Mouse (Mus musculus) left cerebral cortex, adult 2 months (tissue): ENCODE measurements around the gene Nsmce4a. TPM values are rescaled to one million over a fixed set of nuclear protein-coding genes. Genes with fewer than 3 reads are reported as not detected.

Experiments
- DNase-seq, 2 experiments: peaks; one replicate each; pipeline ENCODE4 v3.0.0; 2021 to 2022; ENCODE audit warnings: low spot score in 2 of 2, mixed read lengths in 1 of 2; ENCODE audit errors: extremely low spot score in 1 of 2
- H3K27ac ChIP-seq: fragments of 200-600 bp; 2 replicates; pipeline ENCODE4 v1.8.1; 2022
- H3K4me3 ChIP-seq: fragments of 200-600 bp; 2 replicates; pipeline ENCODE4 v1.8.1; 2022
- CTCF ChIP-seq: fragments of 200-600 bp; IDR thresholded peaks from 2 replicates; pipeline ENCODE4 v1.8.1; 2022; ENCODE audit warnings: antibody characterized with exemption, mild to moderate bottlenecking, moderate library complexity
- intact Hi-C: fragments of 180-260 bp; cut with DNase I; formaldehyde crosslinking; loops from one replicate; pipeline ENCODE4 v1.15.1; 2025
- long read RNA-seq, 2 experiments: library from polyadenylated mRNA; stranded (forward); transcript quantifications; one replicate each; pipeline ENCODE4 v2.0.0; 2021; ENCODE audit warnings: borderline mapping rate in 2 of 2
- total RNA-seq, 2 experiments: library from RNA; stranded (reverse); gene quantifications; 2 replicates each; pipeline ENCODE4 v1.2.3; 2021

The Nsmce4a gene
- 10 to 100 TPM; 33.6 to 40.3 TPM for total RNA-seq
- long read RNA-seq, experiment 1, transcript Nsmce4a-202 (11 exons, 1,435 nt) = major isoform, 22 of 25 reads
- long read RNA-seq, experiment 1, partial matches to known transcripts = 1 of 25 reads
- long read RNA-seq, experiment 1, other reads (novel, unspliced or antisense) = 2 of 25 reads
- long read RNA-seq, experiment 2, transcript Nsmce4a-202 (11 exons, 1,435 nt) = major isoform, 12 of 13 reads
- long read RNA-seq, experiment 2, partial matches to known transcripts = 0 of 13 reads
- long read RNA-seq, experiment 2, other reads (novel, unspliced or antisense) = 1 of 13 reads

DNA sequence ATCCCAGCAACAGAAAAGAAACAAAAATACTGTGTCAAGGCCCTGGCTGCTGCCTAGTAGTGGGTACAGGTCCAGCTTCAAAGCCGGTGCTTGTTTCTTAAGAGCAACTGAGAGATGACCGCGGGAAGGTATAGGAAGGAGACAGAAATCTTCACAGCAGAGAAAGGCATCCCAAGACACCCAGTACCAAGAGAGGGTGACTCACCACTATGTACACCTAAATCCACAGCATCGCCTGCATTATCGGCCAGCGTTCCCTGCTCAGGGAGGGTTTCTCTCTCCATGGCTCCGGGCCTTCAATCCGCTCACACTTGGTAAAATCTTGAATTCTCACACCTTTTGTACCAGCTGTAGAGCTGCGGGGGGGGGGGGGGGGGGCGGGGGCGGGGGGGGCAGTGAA, at the start of gene Nsmce4a:
Gene Nsmce4a, minus strand, starts transcription at position 298 of the 400 bp plus-strand sequence.
- no peak for DNase-seq
- intact Hi-C loops = no loop called here
- no peak within 1 kb of the TSS for H3K27ac ChIP-seq
- no peak for TF ChIP-seq CTCF
- H3K4me3 ChIP-seq = no peak within 1 kb of the TSS

DNA sequence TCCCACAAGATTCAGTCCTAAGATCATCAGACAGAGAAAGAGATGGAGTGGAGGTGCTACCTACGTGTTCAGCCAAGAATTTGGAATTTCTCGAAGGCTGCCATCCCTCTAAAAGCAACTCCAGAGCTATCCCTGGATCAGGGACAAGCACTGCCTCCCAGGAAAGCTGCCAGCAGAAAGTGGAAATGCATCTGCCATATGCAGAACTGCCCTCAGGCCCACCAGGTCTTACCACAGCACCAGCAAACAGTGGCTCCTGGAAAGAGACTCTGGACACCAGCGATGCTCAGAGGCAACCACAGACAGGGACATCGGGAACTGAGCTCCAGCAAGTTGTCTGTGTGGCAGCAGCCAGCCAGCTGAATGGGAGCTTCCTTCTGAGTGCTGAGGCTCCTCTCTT, 49.4 kb upstream of the Nsmce4a start:
- no peak overlapping the region for H3K4me3 ChIP-seq
- no peak for DNase-seq
- no peak for TF ChIP-seq CTCF
- H3K27ac ChIP-seq = no peak overlapping the region
- intact Hi-C loops = no loop called here

DNA sequence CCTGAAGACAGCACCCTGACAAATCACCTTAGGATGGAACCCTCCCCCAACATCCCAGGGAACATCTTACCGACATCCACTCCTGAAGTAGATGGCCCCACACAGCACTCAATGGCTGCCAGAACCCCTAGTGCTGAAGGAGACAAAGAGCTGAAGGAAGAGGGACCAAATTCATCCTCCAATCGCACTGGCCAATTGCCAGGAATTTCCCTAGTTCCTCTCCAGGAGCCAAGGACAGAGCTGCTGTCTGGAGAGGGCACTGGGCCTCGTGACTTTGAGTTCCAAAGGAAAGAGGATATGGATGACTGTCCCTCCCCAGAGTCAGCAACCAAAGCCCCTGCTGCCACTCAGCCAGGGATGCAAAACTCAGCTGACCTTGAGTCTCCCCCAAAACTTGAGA, 49.0 kb upstream of the Nsmce4a start:
- DNase-seq = no peak
- intact Hi-C loops = no loop called here
- H3K27ac ChIP-seq = no peak overlapping the region
- TF ChIP-seq CTCF = no peak
- H3K4me3 ChIP-seq = no peak overlapping the region

DNA sequence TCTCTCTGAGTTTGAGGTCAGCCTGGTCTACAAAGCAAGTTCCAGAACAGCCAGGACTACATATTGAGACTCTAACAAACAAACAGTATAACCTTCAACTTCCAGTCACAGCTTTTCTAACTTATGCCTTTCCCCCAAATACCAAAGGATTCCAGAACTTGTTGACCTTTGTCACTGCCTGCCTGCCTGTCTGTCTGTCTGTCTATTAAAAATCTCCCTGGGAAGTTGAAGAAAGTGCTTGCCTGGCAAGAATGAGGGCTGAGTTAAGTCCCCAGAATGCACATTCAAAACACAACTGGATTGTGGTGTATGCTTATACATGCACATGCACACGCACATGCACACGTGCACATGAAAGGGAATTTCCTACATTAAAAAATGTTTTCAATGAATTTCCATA, 48.1 kb upstream of the Nsmce4a start:
- no peak for TF ChIP-seq CTCF
- DNase-seq = no peak
- no peak overlapping the region for H3K27ac ChIP-seq
- no peak overlapping the region for H3K4me3 ChIP-seq
- intact Hi-C loops = no loop called here

DNA sequence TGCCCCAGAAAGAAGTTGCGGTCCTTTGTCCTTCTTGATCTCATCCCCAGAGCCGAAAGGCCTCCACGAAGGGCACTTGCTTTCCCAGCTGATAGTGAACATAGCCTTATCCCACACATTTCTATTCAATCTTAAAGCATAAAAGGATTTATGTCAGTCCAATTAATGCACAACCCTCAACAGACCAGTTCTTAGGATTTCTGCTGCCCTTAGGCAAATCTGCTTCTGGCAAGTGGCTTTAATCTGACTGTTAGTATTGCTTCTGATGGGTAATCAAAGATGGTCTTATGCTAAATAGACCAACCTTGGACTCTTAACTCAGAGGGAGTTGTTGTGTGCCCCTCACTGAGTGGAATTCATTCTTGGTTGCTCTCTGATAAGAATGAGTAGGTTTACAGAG, 44.7 kb upstream of the Nsmce4a start:
- intact Hi-C loops = no loop called here
- Histone ChIP-seq H3K4me3 (no peak overlapping the region), H3K27ac (no peak overlapping the region)
- DNase-seq = no peak
- no peak for TF ChIP-seq CTCF

DNA sequence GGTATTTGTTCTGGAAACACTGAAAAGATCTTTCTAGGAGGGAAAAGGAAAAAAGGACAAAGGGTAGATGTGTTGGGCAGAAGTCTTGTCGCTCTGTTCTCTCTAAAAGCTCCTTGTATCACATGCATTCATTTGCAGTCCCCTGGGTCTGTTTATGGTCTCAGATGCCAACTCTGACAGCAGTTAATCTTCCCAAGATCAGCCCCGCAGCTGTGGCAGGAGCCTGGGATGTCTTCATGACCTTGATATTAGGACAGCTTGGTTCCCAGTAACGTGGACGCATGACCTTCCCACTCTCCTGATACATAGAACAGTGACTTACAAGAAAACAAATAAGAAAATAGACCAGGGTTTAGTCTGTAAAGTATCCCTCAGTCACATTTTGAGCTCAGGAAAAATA, 41.1 kb upstream of the Nsmce4a start:
- Histone ChIP-seq H3K27ac (no peak overlapping the region), H3K4me3 (no peak overlapping the region)
- intact Hi-C loops = no loop called here
- TF ChIP-seq CTCF = no peak
- no peak for DNase-seq

DNA sequence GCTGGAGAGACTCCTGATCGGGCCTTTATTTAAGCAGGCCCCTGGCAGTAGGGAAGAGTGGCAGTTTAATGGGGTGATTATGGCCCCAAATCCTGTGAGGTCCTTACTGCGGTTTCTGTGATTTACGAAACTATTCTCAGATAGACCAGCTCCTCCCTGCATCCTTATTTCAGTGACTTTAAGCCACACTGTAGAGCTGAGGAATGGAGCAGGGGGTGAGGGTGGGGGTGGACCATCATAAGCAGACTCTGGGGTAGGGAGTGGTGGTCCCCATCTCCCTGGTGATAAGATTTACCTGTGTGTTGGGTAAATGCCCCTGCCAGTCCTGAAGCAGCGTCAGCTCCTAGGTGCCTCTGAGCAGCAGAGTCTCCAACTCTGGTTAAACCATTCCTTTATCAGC, 34.0 kb upstream of the Nsmce4a start:
- no peak for TF ChIP-seq CTCF
- no peak for DNase-seq
- intact Hi-C loops = no loop called here
- no peak overlapping the region for H3K27ac ChIP-seq
- no peak overlapping the region for H3K4me3 ChIP-seq

DNA sequence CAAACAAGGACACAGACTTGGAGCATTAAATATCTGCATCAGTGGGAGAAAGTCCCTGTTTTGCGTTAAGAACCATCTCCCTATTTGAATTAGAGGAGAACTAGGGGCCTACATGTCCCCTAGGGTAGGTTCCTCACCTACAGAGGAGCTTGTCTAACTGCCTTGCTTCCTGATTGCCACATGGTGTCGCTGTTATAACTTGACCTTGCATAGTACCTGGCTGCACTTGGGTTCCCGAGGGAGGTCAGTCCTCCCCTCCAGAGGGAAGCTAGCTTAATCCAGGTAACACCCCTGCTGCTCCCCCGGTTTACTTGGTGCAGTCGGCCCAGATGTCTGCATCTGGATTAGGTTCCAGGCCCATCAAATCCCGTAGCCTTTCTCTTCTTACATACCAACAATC, 32.2 kb upstream of the Nsmce4a start:
- H3K27ac ChIP-seq = no peak overlapping the region
- intact Hi-C loops = loop anchor here (2.0 kb wide), 1 partner anchor 58 kb away; no protein-coding TSS in a partner anchor
- H3K4me3 ChIP-seq = no peak overlapping the region
- TF ChIP-seq CTCF = peak; percentile 63
- DNase-seq = no peak

DNA sequence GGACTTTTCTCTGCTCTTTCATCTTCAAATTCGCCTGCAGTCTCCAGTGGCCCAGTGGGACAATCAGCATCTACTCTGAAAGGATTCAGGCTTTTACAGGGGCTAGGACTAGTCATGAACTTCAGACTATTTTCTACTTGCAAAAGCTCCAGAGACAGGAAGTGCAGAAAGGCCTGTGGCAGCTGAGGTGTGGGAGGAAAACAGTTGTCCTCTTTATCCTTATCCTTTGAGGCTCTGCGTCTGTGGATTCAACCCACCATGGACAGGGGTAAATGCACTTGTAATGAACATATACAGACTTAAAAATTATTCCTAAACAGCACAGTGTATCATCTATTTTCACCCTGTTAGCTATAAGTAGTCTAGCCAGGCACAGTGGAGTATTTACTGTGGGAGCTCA, 31.5 kb upstream of the Nsmce4a start:
- H3K4me3 ChIP-seq = no peak overlapping the region
- intact Hi-C loops = loop anchor here (2.0 to 5.0 kb wide), 3 partner anchors 58 to 153 kb away; no protein-coding TSS in a partner anchor
- TF ChIP-seq CTCF = no peak
- H3K27ac ChIP-seq = peak overlapping the region; percentile 57; the same call in 1 of the 2 replicates
- DNase-seq = peak in 1 of 2 experiments; percentile 44

DNA sequence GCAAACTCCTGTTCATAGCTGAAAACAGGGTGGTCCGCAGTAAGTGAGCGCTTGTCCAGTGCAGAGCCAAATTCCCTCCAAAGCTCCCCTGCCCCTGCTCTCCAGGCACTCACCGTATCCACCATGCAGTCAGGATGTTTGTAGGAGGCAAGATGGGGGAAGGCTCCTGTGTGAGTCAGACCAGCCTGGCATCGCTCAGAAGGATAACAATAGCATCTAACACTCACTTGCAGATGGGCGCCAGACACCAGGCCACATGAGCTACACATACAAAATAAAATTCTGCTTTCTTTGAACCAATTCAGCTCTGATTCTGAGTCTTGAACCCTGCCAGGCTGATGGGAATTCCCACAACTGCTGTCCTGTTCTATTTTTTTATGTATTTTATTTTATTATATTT, 30.6 kb upstream of the Nsmce4a start:
- no peak overlapping the region for H3K4me3 ChIP-seq
- TF ChIP-seq CTCF = no peak
- DNase-seq = peak; percentile 36 to 54
- no peak overlapping the region; the same call in 1 of the 2 replicates for H3K27ac ChIP-seq
- intact Hi-C loops = loop anchor here (5.0 kb wide), 2 partner anchors 79 to 154 kb away; no protein-coding TSS in a partner anchor

DNA sequence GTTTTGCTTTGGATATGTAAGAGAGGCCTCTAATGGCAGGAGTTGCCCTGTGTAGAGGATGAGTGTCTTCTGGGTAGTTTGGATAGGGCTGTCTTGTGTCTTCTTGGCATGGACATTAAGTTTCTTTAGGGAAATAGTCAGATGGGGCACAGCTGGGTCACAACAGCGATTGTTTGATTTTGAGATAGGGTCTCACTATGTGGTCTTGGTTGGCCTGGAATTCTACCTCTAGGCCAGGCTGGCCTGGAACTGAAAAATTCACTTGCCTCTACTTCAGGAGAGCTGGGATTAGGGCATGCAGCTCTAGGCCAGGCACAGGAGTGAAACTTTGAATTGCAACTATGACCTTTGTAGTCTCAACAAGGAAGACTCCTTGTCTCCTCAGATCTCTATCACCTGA, 29.9 kb upstream of the Nsmce4a start:
- no peak for TF ChIP-seq CTCF
- no peak overlapping the region for H3K27ac ChIP-seq
- no peak overlapping the region for H3K4me3 ChIP-seq
- intact Hi-C loops = loop anchor here (5.0 kb wide), 2 partner anchors 79 to 154 kb away; no protein-coding TSS in a partner anchor
- no peak for DNase-seq

DNA sequence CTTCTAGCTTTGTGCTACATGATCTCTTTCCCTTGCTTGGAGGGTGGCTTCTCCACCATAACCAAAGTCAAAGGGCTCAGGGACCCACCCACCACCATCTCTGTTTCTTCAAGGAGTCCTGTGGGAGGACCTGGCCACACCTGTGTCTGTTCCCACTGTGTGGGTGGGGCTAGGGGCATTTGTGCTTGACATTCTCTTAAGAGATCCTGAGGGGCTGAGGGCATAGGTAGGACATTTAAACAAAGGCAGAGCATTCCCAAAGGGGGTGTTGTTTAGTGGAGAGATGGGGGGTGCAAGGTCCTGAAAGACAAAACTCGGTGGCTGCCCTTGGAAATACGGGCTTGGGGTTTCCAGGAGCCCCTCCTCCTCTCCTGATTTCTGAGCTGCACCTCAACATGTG, 27.6 kb upstream of the Nsmce4a start:
- TF ChIP-seq CTCF = no peak

DNA sequence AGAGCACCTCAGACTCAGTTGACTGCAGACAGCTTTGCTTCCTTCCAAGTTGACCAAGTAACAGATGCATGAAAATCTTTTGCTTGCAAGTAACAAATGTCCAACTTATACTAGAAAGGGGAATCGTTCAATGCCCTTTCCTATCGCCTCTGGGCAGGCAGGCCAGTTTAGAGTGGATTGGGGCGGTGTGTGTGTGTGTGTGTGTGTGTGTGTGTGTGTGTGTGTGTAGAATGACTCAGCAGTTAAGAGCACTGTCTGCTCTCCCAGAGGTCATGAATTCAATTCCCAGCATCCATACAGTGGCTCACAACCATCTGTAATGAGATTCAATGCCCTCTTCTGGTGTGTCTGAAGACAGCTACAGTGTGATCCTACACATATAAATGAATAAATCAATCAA, 27.2 kb upstream of the Nsmce4a start:
- intact Hi-C loops = loop anchor here (5.0 kb wide), 2 partner anchors 82 to 157 kb away; no protein-coding TSS in a partner anchor
- no peak overlapping the region for H3K4me3 ChIP-seq
- no peak for TF ChIP-seq CTCF

More for the DNA sequence above, 27.6 kb upstream of the Nsmce4a start:
- DNase-seq = no peak
- intact Hi-C loops = loop anchor here (5.0 kb wide), 2 partner anchors 82 to 157 kb away; no protein-coding TSS in a partner anchor
- H3K27ac ChIP-seq = no peak overlapping the region
- no peak overlapping the region for H3K4me3 ChIP-seq

More for the DNA sequence above, 27.2 kb upstream of the Nsmce4a start:
- no peak for DNase-seq
- no peak overlapping the region for H3K27ac ChIP-seq
